Comparison of ENCODE assay signal across 19 mouse cellular contexts in the genomic region with DNA sequence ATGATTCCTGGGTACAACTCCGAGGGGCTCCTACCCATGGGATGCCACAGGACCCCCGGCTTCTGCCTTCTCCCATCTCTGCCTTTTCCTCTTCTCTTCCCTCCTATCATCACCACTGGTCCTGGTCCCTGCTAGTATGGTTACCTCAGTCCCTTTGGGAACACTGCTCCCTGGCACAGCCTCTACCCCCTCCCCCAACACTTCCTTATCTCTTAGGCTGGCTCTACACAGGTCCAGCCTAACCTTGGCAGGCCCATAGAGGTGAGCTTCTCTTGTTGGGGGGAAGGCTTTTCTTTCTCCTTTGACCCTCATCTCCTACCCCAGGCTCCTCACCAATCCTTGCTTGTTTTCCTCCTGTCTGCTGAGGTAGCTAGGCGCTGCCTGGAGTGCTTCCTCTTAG. TPM values are rescaled to one million over a fixed set of nuclear protein-coding genes. Genes with fewer than 3 reads are reported as not detected.
A peak's percentile ranks its signal among the peaks of the same experiment; 100 is the strongest.
DNase-seq lines count a peak whose midpoint lies in the region; ATAC-seq and TF ChIP-seq lines count a peak whose summit lies in the region.
"Had no signal": no experiment of that assay in that cellular context is flagged by ENCODE, and none has a peak within 500 bp of the region (broad histone marks: within the 10 kb centered on the region; RNA-seq: fewer than 3 reads in every experiment).

No protein-coding gene starts in this region.

- TF ChIP-seq CTCF in stomach, postnatal 0 days (IDR thresholded peaks at IDR 0.05; ENCODE audit: low read depth) = no peak

- 80% methylated on average over 3 of the region's 3 CpGs for WGBS in forebrain, embryonic 13.5 days
- 76% methylated on average over 3 of the region's 3 CpGs for WGBS in forebrain, embryonic 12.5 days
- WGBS in hindbrain, embryonic 12.5 days = 78% methylated on average over 3 of the region's 3 CpGs
- 81% methylated on average over 3 of the region's 3 CpGs for WGBS in hindbrain, embryonic 10.5 days
- 71% methylated on average over 3 of the region's 3 CpGs for WGBS in midbrain, embryonic 13.5 days
- 68% methylated on average over 3 of the region's 3 CpGs for WGBS in midbrain, embryonic 15.5 days
- 66% methylated on average over 3 of the region's 3 CpGs for WGBS in stomach, postnatal 0 days

- H3K9ac ChIP-seq in forebrain, embryonic 13.5 days = 0 out of 2 replicates have a peak overlapping the region, but pooled peaks have one; percentile 5
- no peak overlapping the region for H3K9ac ChIP-seq in forebrain, embryonic 12.5 days
- H3K9ac ChIP-seq in hindbrain, embryonic 12.5 days = peak overlapping the region; percentile 27; the same call in 1 of the 2 replicates
- H3K9ac ChIP-seq in midbrain, embryonic 13.5 days (replicated peaks) = peak overlapping the region; percentile 25
- no peak overlapping the region for H3K9ac ChIP-seq in midbrain, embryonic 15.5 days
- no peak overlapping the region for H3K9ac ChIP-seq in stomach, postnatal 0 days (ENCODE audit: low read length)
- H3K9ac ChIP-seq: forebrain, postnatal 0 days had no signal

- H3K27me3 ChIP-seq in forebrain, embryonic 13.5 days = no peaks in the 10 kb centered on the region
- no peaks in the 10 kb centered on the region for H3K27me3 ChIP-seq in forebrain, embryonic 12.5 days
- H3K27me3 ChIP-seq in hindbrain, embryonic 12.5 days = no peaks in the 10 kb centered on the region
- peaks cover 23% of the 10 kb centered on the region for H3K27me3 ChIP-seq in hindbrain, embryonic 10.5 days (ENCODE audit: insufficient read depth, poor library complexity, severe bottlenecking)
- H3K27me3 ChIP-seq in midbrain, embryonic 13.5 days = no peaks in the 10 kb centered on the region
- no peaks in the 10 kb centered on the region for H3K27me3 ChIP-seq in midbrain, embryonic 15.5 days (replicated peaks)
- H3K27me3 ChIP-seq in stomach, postnatal 0 days (ENCODE audit: control insufficient read depth, insufficient read depth, low read length) = no peaks in the 10 kb centered on the region

- no peak overlapping the region for H3K27ac ChIP-seq in forebrain, embryonic 13.5 days
- H3K27ac ChIP-seq in forebrain, embryonic 12.5 days = no peak overlapping the region
- no peak overlapping the region for H3K27ac ChIP-seq in hindbrain, embryonic 12.5 days
- no peak overlapping the region for H3K27ac ChIP-seq in hindbrain, embryonic 10.5 days
- H3K27ac ChIP-seq in midbrain, embryonic 13.5 days = no peak overlapping the region
- no peak overlapping the region for H3K27ac ChIP-seq in midbrain, embryonic 15.5 days
- no peak overlapping the region for H3K27ac ChIP-seq in stomach, postnatal 0 days (replicated peaks)

- H3K9me3 ChIP-seq in forebrain, embryonic 13.5 days (replicated peaks) = no peaks in the 10 kb centered on the region
- no peaks in the 10 kb centered on the region for H3K9me3 ChIP-seq in forebrain, embryonic 12.5 days
- H3K9me3 ChIP-seq in hindbrain, embryonic 12.5 days (replicated peaks) = no peaks in the 10 kb centered on the region
- H3K9me3 ChIP-seq in hindbrain, embryonic 10.5 days = no peaks in the 10 kb centered on the region
- no peaks in the 10 kb centered on the region for H3K9me3 ChIP-seq in midbrain, embryonic 13.5 days
- H3K9me3 ChIP-seq in midbrain, embryonic 15.5 days = no peaks in the 10 kb centered on the region
- no peaks in the 10 kb centered on the region for H3K9me3 ChIP-seq in stomach, postnatal 0 days (ENCODE audit: control insufficient read depth, low read length)

- TF ChIP-seq EP300 in stomach, postnatal 0 days (optimal IDR thresholded peaks at IDR 0.05) = no peak

- no peak for DNase-seq in hindbrain, embryonic 10.5 days (ENCODE audit: low spot score)
- DNase-seq in stomach, postnatal 0 days (ENCODE audit: low spot score) = no peak
- DNase-seq in cerebellum, postnatal 10 days = no peak
- DNase-seq: adrenal gland, postnatal 10 days; cerebellum, adult 11 months; forebrain, postnatal 0 days; lung, adult 2 months; lung, postnatal 4 days; right cerebral cortex, adult 18-20 months; thymus, adult 18-20 months had no signal

- no peak overlapping the region for H3K4me2 ChIP-seq in forebrain, embryonic 13.5 days
- H3K4me2 ChIP-seq in forebrain, embryonic 12.5 days = no peak overlapping the region
- H3K4me2 ChIP-seq in hindbrain, embryonic 12.5 days (replicated peaks) = no peak overlapping the region
- no peak overlapping the region for H3K4me2 ChIP-seq in midbrain, embryonic 13.5 days (replicated peaks)
- H3K4me2 ChIP-seq in midbrain, embryonic 15.5 days = no peak overlapping the region
- H3K4me2 ChIP-seq in stomach, postnatal 0 days (replicated peaks; ENCODE audit: low read depth) = no peak overlapping the region

- H3K36me3 ChIP-seq in forebrain, embryonic 13.5 days (ENCODE audit: poor library complexity, severe bottlenecking) = peaks cover 63% of the 10 kb centered on the region
- peaks cover 67% of the 10 kb centered on the region for H3K36me3 ChIP-seq in forebrain, embryonic 12.5 days (replicated peaks)
- peaks cover 59% of the 10 kb centered on the region for H3K36me3 ChIP-seq in hindbrain, embryonic 12.5 days
- H3K36me3 ChIP-seq in hindbrain, embryonic 10.5 days = peaks cover 79% of the 10 kb centered on the region
- peaks cover 62% of the 10 kb centered on the region for H3K36me3 ChIP-seq in midbrain, embryonic 13.5 days
- H3K36me3 ChIP-seq in midbrain, embryonic 15.5 days (replicated peaks) = peaks cover 16% of the 10 kb centered on the region; the same call in 1 of the 2 replicates
- peaks cover 3% of the 10 kb centered on the region; the same call in 1 of the 2 replicates for H3K36me3 ChIP-seq in stomach, postnatal 0 days (ENCODE audit: control insufficient read depth, insufficient read depth, low read length)

- peaks cover 59% of the 10 kb centered on the region for H3K4me1 ChIP-seq in forebrain, embryonic 13.5 days
- H3K4me1 ChIP-seq in forebrain, embryonic 12.5 days = peaks cover 46% of the 10 kb centered on the region
- peaks cover 50% of the 10 kb centered on the region for H3K4me1 ChIP-seq in hindbrain, embryonic 12.5 days
- peaks cover 34% of the 10 kb centered on the region for H3K4me1 ChIP-seq in hindbrain, embryonic 10.5 days (replicated peaks)
- H3K4me1 ChIP-seq in midbrain, embryonic 13.5 days (replicated peaks) = peaks cover 72% of the 10 kb centered on the region
- H3K4me1 ChIP-seq in midbrain, embryonic 15.5 days = peaks cover 55% of the 10 kb centered on the region
- no peaks in the 10 kb centered on the region; the same call in 1 of the 2 replicates for H3K4me1 ChIP-seq in stomach, postnatal 0 days (replicated peaks; ENCODE audit: control insufficient read depth, insufficient read depth)

- no peak overlapping the region for H3K4me3 ChIP-seq in forebrain, embryonic 13.5 days
- H3K4me3 ChIP-seq in forebrain, embryonic 12.5 days (replicated peaks) = no peak overlapping the region
- H3K4me3 ChIP-seq in hindbrain, embryonic 12.5 days = no peak overlapping the region
- H3K4me3 ChIP-seq in hindbrain, embryonic 10.5 days = no peak overlapping the region
- H3K4me3 ChIP-seq in midbrain, embryonic 13.5 days (replicated peaks) = no peak overlapping the region
- no peak overlapping the region for H3K4me3 ChIP-seq in midbrain, embryonic 15.5 days
- H3K4me3 ChIP-seq in stomach, postnatal 0 days (ENCODE audit: low read depth, low read length) = no peak overlapping the region

- ATAC-seq in forebrain, embryonic 13.5 days = no peak
- ATAC-seq in forebrain, embryonic 12.5 days (ENCODE audit: low FRiP score) = no peak
- ATAC-seq in hindbrain, embryonic 12.5 days (ENCODE audit: low FRiP score) = no peak
- no peak for ATAC-seq in midbrain, embryonic 13.5 days
- no peak for ATAC-seq in midbrain, embryonic 15.5 days (replicated peaks)
- ATAC-seq in stomach, postnatal 0 days (ENCODE audit: low FRiP score, low TSS enrichment) = peak; percentile 48; the same call in 1 of the 2 replicates
- ATAC-seq: forebrain, postnatal 0 days; hindbrain, embryonic 16.5 days; intestine, postnatal 0 days had no signal

RNA-seq across cellular contexts. Expression of gene Samd14, which starts 5.8 kb away (rescaled TPM):
- polyA plus RNA-seq in forebrain, embryonic 13.5 days (2015; fragmentation: Nextera tagmentation; extraction: Ambion mirVana) = 89.2 and 95.0 TPM in 2 replicates
- 80.5 and 86.7 TPM in 2 replicates for polyA plus RNA-seq in forebrain, embryonic 12.5 days (2016; fragmentation: Nextera tagmentation; extraction: Ambion mirVana)
- 94.6 and 106 TPM in 2 replicates for polyA plus RNA-seq in hindbrain, embryonic 12.5 days (2016; fragmentation: Nextera tagmentation; extraction: Ambion mirVana)
- polyA plus RNA-seq in hindbrain, embryonic 10.5 days (2016; fragmentation: Nextera tagmentation; extraction: Ambion mirVana) = 38.8 and 71.5 TPM in 2 replicates
- polyA plus RNA-seq in midbrain, embryonic 13.5 days (2015; fragmentation: Nextera tagmentation; extraction: Ambion mirVana) = 123 and 141 TPM in 2 replicates
- 171 and 177 TPM in 2 replicates for polyA plus RNA-seq in midbrain, embryonic 15.5 days (2015; fragmentation: Nextera tagmentation; extraction: Ambion mirVana)
- 6.7 and 7.2 TPM in 2 replicates for polyA plus RNA-seq in stomach, postnatal 0 days (2015; fragmentation: Nextera tagmentation; extraction: Ambion mirVana)

RNA-seq across cellular contexts. Expression of gene Ppp1r9b, which starts 24.6 kb away (rescaled TPM):
- polyA plus RNA-seq in forebrain, embryonic 13.5 days (2015; fragmentation: Nextera tagmentation; extraction: Ambion mirVana) = 15.8 and 16.3 TPM in 2 replicates
- polyA plus RNA-seq in forebrain, embryonic 12.5 days (2016; fragmentation: Nextera tagmentation; extraction: Ambion mirVana) = 16.6 and 17.7 TPM in 2 replicates
- 16.8 and 18.5 TPM in 2 replicates for polyA plus RNA-seq in hindbrain, embryonic 12.5 days (2016; fragmentation: Nextera tagmentation; extraction: Ambion mirVana)
- 10.4 and 11.8 TPM in 2 replicates for polyA plus RNA-seq in hindbrain, embryonic 10.5 days (2016; fragmentation: Nextera tagmentation; extraction: Ambion mirVana)
- 17.4 and 17.8 TPM in 2 replicates for polyA plus RNA-seq in midbrain, embryonic 13.5 days (2015; fragmentation: Nextera tagmentation; extraction: Ambion mirVana)
- 20.5 and 22.2 TPM in 2 replicates for polyA plus RNA-seq in midbrain, embryonic 15.5 days (2015; fragmentation: Nextera tagmentation; extraction: Ambion mirVana)
- 4.9 and 5.4 TPM in 2 replicates for polyA plus RNA-seq in stomach, postnatal 0 days (2015; fragmentation: Nextera tagmentation; extraction: Ambion mirVana)

RNA-seq across cellular contexts. Expression of gene Pdk2, which starts 25.7 kb away (rescaled TPM):
- 19.7 and 20.2 TPM in 2 replicates for polyA plus RNA-seq in forebrain, embryonic 13.5 days (2015; fragmentation: Nextera tagmentation; extraction: Ambion mirVana)
- 17.3 and 19.4 TPM in 2 replicates for polyA plus RNA-seq in forebrain, embryonic 12.5 days (2016; fragmentation: Nextera tagmentation; extraction: Ambion mirVana)
- polyA plus RNA-seq in hindbrain, embryonic 12.5 days (2016; fragmentation: Nextera tagmentation; extraction: Ambion mirVana) = 22.5 and 25.6 TPM in 2 replicates
- 10.7 and 15.2 TPM in 2 replicates for polyA plus RNA-seq in hindbrain, embryonic 10.5 days (2016; fragmentation: Nextera tagmentation; extraction: Ambion mirVana)
- polyA plus RNA-seq in midbrain, embryonic 13.5 days (2015; fragmentation: Nextera tagmentation; extraction: Ambion mirVana) = 21.4 and 24.7 TPM in 2 replicates
- polyA plus RNA-seq in midbrain, embryonic 15.5 days (2015; fragmentation: Nextera tagmentation; extraction: Ambion mirVana) = 27.4 and 28.2 TPM in 2 replicates
- 29.8 and 39.0 TPM in 2 replicates for polyA plus RNA-seq in stomach, postnatal 0 days (2015; fragmentation: Nextera tagmentation; extraction: Ambion mirVana)

RNA-seq across cellular contexts. Expression of gene Sgca, which starts 39.4 kb away (rescaled TPM):
- not detected in 2 replicates for polyA plus RNA-seq in forebrain, embryonic 13.5 days (2015; fragmentation: Nextera tagmentation; extraction: Ambion mirVana)
- not detected in 2 replicates for polyA plus RNA-seq in forebrain, embryonic 12.5 days (2016; fragmentation: Nextera tagmentation; extraction: Ambion mirVana)
- 0.43 and 1.5 TPM in 2 replicates for polyA plus RNA-seq in hindbrain, embryonic 12.5 days (2016; fragmentation: Nextera tagmentation; extraction: Ambion mirVana)
- polyA plus RNA-seq in hindbrain, embryonic 10.5 days (2016; fragmentation: Nextera tagmentation; extraction: Ambion mirVana) = 0.10 TPM in 1 of 2 replicates, not detected in the other
- polyA plus RNA-seq in midbrain, embryonic 13.5 days (2015; fragmentation: Nextera tagmentation; extraction: Ambion mirVana) = 0.17 TPM in 1 of 2 replicates, not detected in the other
- polyA plus RNA-seq in midbrain, embryonic 15.5 days (2015; fragmentation: Nextera tagmentation; extraction: Ambion mirVana) = not detected in 2 replicates
- polyA plus RNA-seq in stomach, postnatal 0 days (2015; fragmentation: Nextera tagmentation; extraction: Ambion mirVana) = 0.47 and 0.80 TPM in 2 replicates

RNA-seq across cellular contexts. Expression of gene Hils1, which starts 48.1 kb away (rescaled TPM):
- not detected in 2 replicates for polyA plus RNA-seq in forebrain, embryonic 13.5 days (2015; fragmentation: Nextera tagmentation; extraction: Ambion mirVana)
- not detected in 2 replicates for polyA plus RNA-seq in forebrain, embryonic 12.5 days (2016; fragmentation: Nextera tagmentation; extraction: Ambion mirVana)
- polyA plus RNA-seq in hindbrain, embryonic 12.5 days (2016; fragmentation: Nextera tagmentation; extraction: Ambion mirVana) = not detected in 2 replicates
- not detected in 2 replicates for polyA plus RNA-seq in hindbrain, embryonic 10.5 days (2016; fragmentation: Nextera tagmentation; extraction: Ambion mirVana)
- polyA plus RNA-seq in midbrain, embryonic 13.5 days (2015; fragmentation: Nextera tagmentation; extraction: Ambion mirVana) = not detected in 2 replicates
- polyA plus RNA-seq in midbrain, embryonic 15.5 days (2015; fragmentation: Nextera tagmentation; extraction: Ambion mirVana) = not detected in 2 replicates
- polyA plus RNA-seq in stomach, postnatal 0 days (2015; fragmentation: Nextera tagmentation; extraction: Ambion mirVana) = not detected in 2 replicates
- polyA plus RNA-seq: brain, embryonic 14.5 days; forebrain, postnatal 0 days; hindbrain, embryonic 16.5 days; intestine, postnatal 0 days; kidney, embryonic 16.5 days; lung, adult 2 months had no signal

Comparison
In these comparisons a context has a peak if more than half of its experiments do, and no peak if none do; other contexts are left out.
1. H3K9ac ChIP-seq: peak in forebrain, embryonic 13.5 days (single experiment), hindbrain, embryonic 12.5 days (single experiment) and midbrain, embryonic 13.5 days (single experiment); none in forebrain, embryonic 12.5 days (single experiment), midbrain, embryonic 15.5 days (single experiment) and stomach, postnatal 0 days (single experiment).